Mouse (Mus musculus) hindbrain, embryonic 16.5 days (tissue): Measurements from ENCODE around the gene Cenpb. TPM values are rescaled to one million over a fixed set of nuclear protein-coding genes. Genes with fewer than 3 reads are reported as not detected.

ENCODE experiments used
- ATAC-seq: fragments of 200-750 bp; cut with Nextera tagmentation; 2 replicates; pipeline ENCODE4 v1.8.0; 2017; ENCODE audit warnings: moderate TSS enrichment, moderate library complexity
- H3K27ac ChIP-seq: fragments of 300-500 bp; sonication (generic); 2 replicates; pipeline ENCODE4 v1.5.1; 2014; ENCODE audit warnings: low read depth, mild to moderate bottlenecking, control low read depth, low read length, moderate library complexity
- H3K27me3 ChIP-seq: fragments of 300-500 bp; sonication (generic); replicated peaks from 2 replicates; pipeline ENCODE4 v1.6.1; 2014; ENCODE audit warnings: low read length; ENCODE audit not compliant: control insufficient read depth, insufficient read depth
- H3K36me3 ChIP-seq: fragments of 300-500 bp; sonication (generic); 2 replicates; pipeline ENCODE4 v1.6.1; 2014; ENCODE audit warnings: mild to moderate bottlenecking, low read length, moderate library complexity, mixed read lengths; ENCODE audit not compliant: control insufficient read depth, insufficient read depth
- H3K4me1 ChIP-seq: fragments of 300-500 bp; sonication (generic); 2 replicates; pipeline ENCODE4 v1.6.1; 2014; ENCODE audit warnings: low read depth, low read length; ENCODE audit not compliant: control insufficient read depth, insufficient read depth
- H3K4me2 ChIP-seq: fragments of 300-500 bp; sonication (generic); 2 replicates; pipeline ENCODE4 v1.6.1; 2014; ENCODE audit warnings: mild to moderate bottlenecking, low read length, control low read depth, moderate library complexity
- H3K4me3 ChIP-seq: fragments of 300-500 bp; sonication (generic); 2 replicates; pipeline ENCODE4 v1.5.1; 2014; ENCODE audit warnings: mild to moderate bottlenecking, low read length, control low read depth, moderate library complexity
- H3K9ac ChIP-seq: fragments of 300-500 bp; sonication (generic); 2 replicates; pipeline ENCODE4 v1.6.1; 2014; ENCODE audit warnings: low read depth, mild to moderate bottlenecking, control low read depth, low read length, moderate library complexity
- H3K9me3 ChIP-seq: fragments of 300-500 bp; sonication (generic); 2 replicates; pipeline ENCODE4 v1.6.1; 2014; ENCODE audit warnings: mild to moderate bottlenecking, low read length, moderate library complexity; ENCODE audit not compliant: control insufficient read depth
- WGBS: fragments of 180-500 bp; shearing (Covaris S2); extraction: QIAGEN DNeasy Blood & Tissue Kit; methylation state at CpG from one replicate; pipeline ENCODE4 v1.1.7; 2014; 5-methylcytosine and 5-hydroxymethylcytosine counted together
- polyA plus RNA-seq: library from polyadenylated mRNA; unstranded; fragments of >200 nt; fragmentation: Nextera tagmentation; extraction: Ambion mirVana; gene quantifications from 2 replicates; pipeline ENCODE4 v1.2.1, GENCODE M21; 2015

Gene Cenpb
- polyA plus RNA-seq, 1 experiment from 2014 or later = 11.1 TPM

DNA sequence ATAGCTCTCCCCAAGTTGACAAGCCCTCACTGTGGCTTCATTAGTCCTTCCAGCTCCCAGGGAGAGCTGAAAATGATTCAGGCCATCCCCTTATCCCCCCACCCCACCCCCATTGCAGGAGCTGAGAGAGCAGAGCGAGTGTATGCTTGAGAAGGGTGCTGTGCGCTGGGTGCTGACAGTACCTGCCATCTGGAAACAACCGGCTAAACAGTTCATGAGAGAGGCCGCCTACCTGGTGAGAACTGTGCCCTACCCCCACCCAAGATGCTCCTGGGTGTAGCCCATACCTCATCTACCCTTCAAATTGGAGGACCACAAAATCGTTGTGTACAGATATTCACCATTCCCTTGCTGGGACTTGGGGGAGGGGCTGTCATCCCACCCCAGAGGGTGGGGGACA lies 40.6 kb downstream of the Cenpb start:
- Histone ChIP-seq H3K4me2 (no peak overlapping the region), H3K36me3 (peaks cover 2% of the 10 kb centered on the region; the same call in 1 of the 2 replicates), H3K27ac (no peak overlapping the region), H3K9me3 (no peaks in the 10 kb centered on the region), H3K9ac (no peak overlapping the region), H3K4me3 (no peak overlapping the region), H3K27me3 (no peaks in the 10 kb centered on the region), H3K4me1 (no peaks in the 10 kb centered on the region)
- WGBS = 94% methylated on average over 5 of the region's 5 CpGs
- ATAC-seq = no peak

DNA sequence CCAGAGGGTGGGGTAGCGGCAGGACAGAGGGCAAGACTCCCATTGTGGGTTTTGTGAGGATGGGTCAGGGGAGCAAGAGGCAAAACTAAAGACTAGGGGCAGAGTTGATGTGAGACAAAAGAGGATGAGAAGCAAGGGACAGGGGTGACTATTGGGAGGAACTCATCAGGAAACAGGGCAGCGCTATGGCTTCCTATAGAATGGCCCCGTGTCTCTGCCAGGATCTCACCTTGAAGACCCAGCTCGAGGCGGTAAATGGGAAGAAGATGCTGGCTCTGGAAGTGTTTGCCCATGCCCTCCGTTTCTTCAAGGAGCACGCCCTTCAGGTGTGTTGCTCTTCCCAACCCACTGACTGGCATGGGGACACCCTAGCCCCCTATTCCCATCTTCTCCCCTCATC lies 41.1 kb downstream of the Cenpb start:
- Histone ChIP-seq H3K9me3 (no peaks in the 10 kb centered on the region), H3K9ac (no peak overlapping the region), H3K27me3 (no peaks in the 10 kb centered on the region), H3K4me1 (no peaks in the 10 kb centered on the region), H3K4me2 (no peak overlapping the region), H3K27ac (no peak overlapping the region), H3K36me3 (0 out of 2 replicates have a peak, but pooled peaks cover 2% of the 10 kb centered on the region), H3K4me3 (no peak overlapping the region)
- 71% methylated on average over 7 of the region's 7 CpGs for WGBS
- ATAC-seq = no peak

DNA sequence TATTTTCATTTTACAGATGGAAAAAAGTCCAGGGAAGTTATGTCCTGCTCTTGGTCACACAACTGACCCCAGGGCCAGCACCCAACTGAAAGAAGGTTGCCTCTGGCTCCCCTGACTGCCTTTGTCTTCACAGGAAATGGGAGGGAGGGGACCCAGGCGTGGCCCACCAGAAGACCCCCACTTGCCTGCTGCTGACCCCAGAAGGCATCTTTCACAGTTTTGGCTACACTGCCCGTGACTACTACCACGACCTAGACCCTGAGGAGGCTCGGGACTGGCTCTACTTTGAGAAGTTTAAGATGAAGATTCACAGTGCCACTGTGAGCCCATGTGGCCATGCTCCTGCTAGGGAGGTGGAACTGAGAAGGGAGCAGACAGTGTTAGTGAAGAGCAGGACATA lies 41.6 kb downstream of the Cenpb start:
- Histone ChIP-seq H3K9me3 (no peaks in the 10 kb centered on the region), H3K27ac (no peak overlapping the region), H3K4me3 (no peak overlapping the region), H3K36me3 (no peaks in the 10 kb centered on the region), H3K4me1 (no peaks in the 10 kb centered on the region), H3K4me2 (no peak overlapping the region), H3K9ac (no peak overlapping the region), H3K27me3 (no peaks in the 10 kb centered on the region)
- ATAC-seq = no peak
- WGBS = 76% methylated on average over 4 of the region's 4 CpGs

DNA sequence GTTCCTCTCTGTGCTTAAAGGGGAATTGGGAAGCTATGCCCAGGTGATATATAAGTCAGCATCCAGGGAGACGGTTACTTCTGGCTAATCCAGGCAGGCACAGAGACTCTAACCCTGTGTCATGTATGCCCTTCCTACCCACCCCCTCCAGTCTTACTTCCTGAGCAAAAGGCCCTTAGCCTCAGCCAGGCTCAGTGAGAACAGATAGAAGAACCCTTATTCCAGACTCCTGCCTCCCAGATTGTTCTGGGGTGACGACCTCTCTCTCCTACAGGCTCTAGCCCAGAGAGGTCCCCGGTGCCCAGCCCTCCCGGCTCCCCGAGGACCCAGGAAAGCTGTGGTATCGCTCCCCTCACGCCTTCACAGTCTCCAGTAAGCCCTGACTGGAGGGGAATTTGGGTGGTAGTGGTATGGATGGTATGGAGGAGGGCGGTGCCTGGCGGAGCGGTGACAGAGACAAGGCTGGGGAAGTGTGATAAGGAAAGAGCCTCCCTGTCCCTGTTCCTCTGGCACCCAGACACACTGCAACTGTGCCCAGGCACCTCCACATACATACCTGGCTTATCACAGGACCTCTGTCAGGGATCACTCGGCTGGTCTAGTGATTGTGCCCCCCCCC lies 44.2 kb downstream of the Cenpb start:
- 83% methylated on average over 11 of the region's 11 CpGs for WGBS
- H3K27ac ChIP-seq = no peak overlapping the region
- no peaks in the 10 kb centered on the region for H3K27me3 ChIP-seq
- no peak overlapping the region for H3K9ac ChIP-seq
- H3K36me3 ChIP-seq = no peaks in the 10 kb centered on the region
- H3K4me3 ChIP-seq = no peak overlapping the region
- H3K4me1 ChIP-seq = no peaks in the 10 kb centered on the region
- ATAC-seq = no peak
- no peak overlapping the region for H3K4me2 ChIP-seq
- H3K9me3 ChIP-seq = no peaks in the 10 kb centered on the region

DNA sequence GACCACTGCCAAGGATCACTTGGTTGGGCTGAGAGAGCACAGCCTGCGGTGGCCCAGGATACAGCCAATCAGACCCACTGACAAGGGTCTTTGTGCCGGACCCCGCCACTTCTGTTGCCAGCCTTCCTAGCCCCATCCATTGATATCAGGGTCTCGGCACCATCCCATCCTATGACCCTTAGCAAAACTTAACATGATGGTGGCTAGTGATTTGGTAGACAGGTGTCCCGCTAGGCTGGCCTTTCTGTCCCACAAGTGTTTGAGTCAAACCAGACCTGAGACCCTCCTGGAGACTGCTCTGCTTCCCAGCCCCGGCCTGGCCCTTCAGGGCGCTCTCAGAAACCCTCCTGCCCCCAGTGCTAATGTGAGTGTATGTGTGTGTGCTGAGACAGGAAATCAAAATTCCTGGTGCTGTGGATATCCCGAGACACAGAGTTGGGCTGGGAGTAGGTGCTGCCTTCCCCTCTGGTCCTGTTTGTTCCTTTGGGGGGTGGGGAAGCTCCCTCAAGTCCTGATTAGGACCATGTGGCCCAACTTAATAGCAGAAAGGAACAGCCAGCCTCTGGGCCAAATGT lies 45.0 kb downstream of the Cenpb start:
- H3K27ac ChIP-seq = no peak overlapping the region
- 86% methylated on average over 8 of the region's 8 CpGs for WGBS
- no peak for ATAC-seq

DNA sequence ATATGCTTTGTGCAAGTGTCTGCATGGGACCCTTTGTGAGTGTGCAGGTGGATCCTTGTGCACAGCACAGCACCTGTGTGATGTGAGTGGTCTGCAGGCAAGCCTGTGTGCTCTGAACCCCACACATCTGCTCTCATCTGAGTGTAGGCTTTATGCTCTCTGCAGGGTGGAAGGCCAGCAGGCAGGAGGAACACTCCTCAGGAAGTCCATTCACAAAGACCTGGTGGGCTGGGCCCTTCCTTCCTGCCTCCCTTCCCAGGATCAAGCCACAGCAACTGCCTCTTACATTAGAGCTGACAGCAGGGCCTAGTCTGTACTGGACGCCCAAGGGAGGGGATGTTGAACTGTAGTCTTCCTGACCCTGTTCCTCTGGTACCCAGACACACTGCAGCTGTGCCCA lies 45.5 kb downstream of the Cenpb start:
- WGBS = 67% methylated on average over 1 of the region's 1 CpGs
- H3K4me1 ChIP-seq = no peaks in the 10 kb centered on the region
- no peak; the same call in 1 of the 2 replicates for ATAC-seq

More for the DNA sequence above, 45.0 kb downstream of the Cenpb start:
- H3K9me3 ChIP-seq = no peaks in the 10 kb centered on the region
- H3K36me3 ChIP-seq = no peaks in the 10 kb centered on the region
- no peaks in the 10 kb centered on the region for H3K27me3 ChIP-seq
- no peak overlapping the region for H3K4me3 ChIP-seq
- H3K9ac ChIP-seq = no peak overlapping the region
- H3K4me2 ChIP-seq = no peak overlapping the region
- H3K4me1 ChIP-seq = no peaks in the 10 kb centered on the region

DNA sequence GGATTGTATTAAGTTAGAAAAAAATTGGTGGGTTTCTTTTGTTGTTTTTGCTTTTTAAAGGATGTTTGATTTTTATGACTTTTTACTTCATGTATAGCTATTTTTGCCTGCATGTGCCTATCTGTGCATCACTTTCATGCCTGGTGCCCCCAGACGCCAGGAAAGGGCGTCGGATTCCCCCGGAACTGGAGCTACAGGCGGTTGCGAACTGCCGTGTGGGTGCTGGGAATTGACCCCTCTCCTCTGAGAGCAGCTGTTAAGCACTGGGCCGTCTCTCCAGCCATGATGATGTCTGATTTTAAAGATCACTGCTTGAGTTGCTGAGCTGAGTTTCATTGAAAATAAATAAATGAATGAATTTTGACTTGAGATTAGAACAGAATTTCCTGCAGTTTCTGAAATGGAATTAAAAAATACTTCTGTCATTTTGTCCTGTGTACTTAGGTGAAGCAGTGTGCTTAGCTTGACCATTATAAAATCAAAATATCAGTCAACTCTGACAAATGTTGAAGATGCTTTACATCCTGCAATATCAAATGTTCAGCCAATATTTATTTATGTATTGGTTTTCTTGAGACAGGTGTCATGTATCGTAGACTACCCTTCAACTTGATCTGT lies 46.8 kb downstream of the Cenpb start, which contains the start of gene Gm11037:
Gm11037 (plus strand) TSS at position 568 of the 618 bp plus-strand sequence.
- 82% methylated on average over 9 of the region's 9 CpGs for WGBS
- Histone ChIP-seq H3K27ac (no peak within 1 kb of the TSS), H3K27me3 (no peaks in the 10 kb centered on the region), H3K9me3 (no peaks in the 10 kb centered on the region), H3K9ac (no peak within 1 kb of the TSS), H3K4me1 (no peaks in the 10 kb centered on the region), H3K4me3 (no peak within 1 kb of the TSS), H3K36me3 (no peaks in the 10 kb centered on the region), H3K4me2 (no peak within 1 kb of the TSS)
- no peak for ATAC-seq

More for the DNA sequence above, 45.5 kb downstream of the Cenpb start:
- Histone ChIP-seq H3K4me3 (no peak overlapping the region), H3K9ac (no peak overlapping the region), H3K36me3 (no peaks in the 10 kb centered on the region), H3K9me3 (no peaks in the 10 kb centered on the region), H3K4me2 (no peak overlapping the region), H3K27ac (no peak overlapping the region), H3K27me3 (no peaks in the 10 kb centered on the region)

DNA sequence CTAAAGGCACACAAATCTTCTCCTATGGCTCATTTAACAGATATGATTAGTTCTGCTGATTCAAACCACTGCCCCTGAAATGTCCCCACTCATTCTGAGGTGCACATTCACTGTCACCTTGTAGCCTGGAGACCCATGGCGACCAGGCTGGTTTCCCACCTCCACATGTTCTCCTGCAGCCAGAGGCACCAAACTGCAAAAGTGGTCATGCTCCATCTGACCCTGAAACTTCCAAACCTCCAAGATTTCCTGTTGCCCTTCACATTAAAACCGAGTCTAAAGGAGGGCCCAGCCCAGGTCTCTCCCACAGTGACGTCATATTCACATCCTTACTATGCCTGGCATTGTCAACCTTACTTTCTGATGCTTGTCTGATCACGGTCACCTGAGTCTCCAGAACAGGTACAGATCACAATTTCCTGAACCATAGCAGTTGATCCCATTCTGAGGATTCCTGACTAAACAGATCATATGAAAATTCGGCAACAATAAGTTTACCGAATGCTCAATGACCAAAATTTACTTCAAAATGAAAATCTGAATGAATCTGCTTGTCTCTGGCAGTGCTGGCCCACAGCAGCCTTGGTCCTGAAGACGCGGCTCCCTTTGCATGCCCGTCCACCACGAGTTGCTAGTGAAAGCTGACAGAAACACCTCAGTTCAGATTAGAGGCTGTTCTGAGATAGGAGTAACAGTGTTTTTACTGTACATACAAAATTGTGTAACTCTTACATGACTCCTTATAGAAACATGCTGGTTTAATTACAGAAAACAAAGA lies 47.6 kb downstream of the Cenpb start:
- Histone ChIP-seq H3K4me3 (no peak overlapping the region), H3K4me2 (no peak overlapping the region), H3K27me3 (no peaks in the 10 kb centered on the region), H3K36me3 (no peaks in the 10 kb centered on the region), H3K9me3 (no peaks in the 10 kb centered on the region), H3K4me1 (peaks cover 2% of the 10 kb centered on the region), H3K27ac (no peak overlapping the region), H3K9ac (no peak overlapping the region)
- WGBS = 84% methylated on average over 10 of the region's 10 CpGs
- no peak for ATAC-seq

DNA sequence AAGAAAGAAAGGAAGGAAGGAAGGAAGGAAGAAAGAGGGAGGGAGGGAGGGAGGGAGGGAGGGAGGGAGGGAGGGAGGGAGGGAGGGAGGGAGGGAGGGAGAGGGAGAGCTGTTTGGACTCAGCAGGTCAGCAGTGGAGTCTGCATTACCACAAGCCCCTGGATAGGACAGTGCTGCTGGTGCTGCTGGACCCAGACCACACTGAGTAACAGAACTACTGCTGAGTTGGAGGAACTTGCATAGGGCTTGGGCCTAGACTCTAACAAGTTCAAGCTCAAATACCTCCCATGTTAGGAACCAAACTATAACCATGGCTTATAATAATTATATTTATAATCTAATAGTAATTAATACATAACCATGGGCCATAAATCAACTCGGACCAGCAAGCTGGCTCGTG lies 49.0 kb downstream of the Cenpb start:
- 80% methylated on average over 2 of the region's 2 CpGs for WGBS
- no peaks in the 10 kb centered on the region for H3K36me3 ChIP-seq
- no peak overlapping the region for H3K27ac ChIP-seq
- no peak overlapping the region for H3K4me2 ChIP-seq
- H3K9me3 ChIP-seq = no peaks in the 10 kb centered on the region
- no peak overlapping the region for H3K4me3 ChIP-seq
- H3K9ac ChIP-seq = no peak overlapping the region
- ATAC-seq = no peak
- no peaks in the 10 kb centered on the region for H3K27me3 ChIP-seq
- H3K4me1 ChIP-seq = peaks cover 7% of the 10 kb centered on the region
